Mouse (Mus musculus): ENCODE results near the gene Gabra6. TPM values are rescaled to one million over a fixed set of nuclear protein-coding genes. Genes with fewer than 3 reads are reported as not detected.

Gabra6 gene
- polyA plus RNA-seq, 1 experiment from 2014 or later = not detected

Other genes starting within 250 kb of the Gabra6 start
- gene Gabra1, start 138.1 kb downstream of the Gabra6 start, polyA plus RNA-seq (2015; fragmentation: Nextera tagmentation; extraction: Ambion mirVana) = 7.1 and 7.7 TPM in 2 replicates
- gene Gabrb2, start 98.7 kb upstream of the Gabra6 start, polyA plus RNA-seq (2015; fragmentation: Nextera tagmentation; extraction: Ambion mirVana) = 16.0 and 19.2 TPM in 2 replicates

Measured in hindbrain, embryonic 13.5 days (tissue).